Mouse (Mus musculus): ENCODE data around the gene Tmem248.

- no peak for TF ChIP-seq CTCF (IDR thresholded peaks at IDR 0.05; ENCODE audit: low read depth, low read length)
- TF ChIP-seq TAL1 (conservative IDR thresholded peaks at IDR 0.05; ENCODE audit: low read depth, low read length) = no peak
- no peak for TF ChIP-seq GATA2 (IDR thresholded peaks at IDR 0.05; ENCODE audit: borderline replicate concordance, low read depth, low read length)
- TF ChIP-seq POLR2AphosphoS5 (IDR thresholded peaks at IDR 0.05; ENCODE audit: insufficient replicate concordance, low read depth, low read length) = no peak
These were observed 47.8 kb upstream of the Tmem248 start for GRCm38 (mm10) chr5:130169109-130169508.
